Mouse (Mus musculus) liver, adult (tissue): ENCODE data around the gene Trim8.
A peak's percentile ranks its signal among the peaks of the same experiment; 100 is the strongest.

Experiments used
- GATA4 ChIP-seq: IDR thresholded peaks from 2 replicates; pipeline ENCODE4 v1.6.1; 2014; ENCODE audit warnings: mild to moderate bottlenecking, low read length; ENCODE audit not compliant: insufficient replicate concordance

The Trim8 gene

GRCm38 (mm10) chr19:46471324-46472093 is 30.0 kb upstream of the Trim8 start:
- no peak for TF ChIP-seq GATA4

GRCm38 (mm10) chr19:46477432-46477845 is 24.1 kb upstream of the Trim8 start:
- TF ChIP-seq GATA4 = no peak

DNA sequence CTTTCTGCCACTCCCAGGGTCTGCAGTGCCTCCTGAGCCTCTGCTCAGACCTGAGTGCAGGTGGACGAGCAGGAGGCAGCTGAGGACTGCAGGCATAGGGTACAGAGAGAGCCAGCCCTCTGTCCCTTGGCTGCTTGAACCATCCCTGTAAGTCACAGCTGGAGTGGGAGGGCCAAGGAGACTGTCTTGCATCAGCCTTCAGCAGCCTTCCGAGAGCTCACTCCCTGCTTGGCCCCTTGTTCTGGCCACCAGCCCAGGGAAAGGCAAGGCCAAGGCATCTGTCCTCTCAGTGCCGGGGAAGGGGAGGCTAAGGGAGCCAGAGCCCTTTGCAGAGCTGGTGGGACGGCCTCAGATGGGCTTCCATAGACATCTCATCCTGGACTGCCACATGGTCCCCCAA is 23.3 kb upstream of the Trim8 start:
- TF ChIP-seq GATA4 = no peak

DNA sequence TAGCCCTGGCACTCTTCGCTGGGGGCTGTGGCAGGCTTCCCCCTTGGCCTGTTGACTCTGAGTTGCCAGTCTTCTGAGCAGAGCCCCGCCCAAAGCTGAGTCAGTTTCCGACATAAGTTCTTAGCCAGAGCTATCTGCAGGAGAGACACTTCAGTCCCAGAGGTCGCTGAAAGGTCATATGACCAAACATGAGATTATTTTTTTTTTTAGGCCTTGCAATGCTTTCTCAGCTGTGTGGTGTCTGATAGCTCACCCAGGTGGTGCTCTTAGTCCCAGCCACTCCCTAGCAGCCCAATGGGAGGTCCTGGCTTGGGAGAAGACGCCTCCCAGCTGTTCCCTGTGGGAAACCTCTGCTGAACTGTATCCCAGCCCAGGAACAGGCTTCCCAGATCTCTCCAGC is 22.7 kb upstream of the Trim8 start:
- TF ChIP-seq GATA4 = peak; percentile 68; the same call in 1 of the 2 replicates

DNA sequence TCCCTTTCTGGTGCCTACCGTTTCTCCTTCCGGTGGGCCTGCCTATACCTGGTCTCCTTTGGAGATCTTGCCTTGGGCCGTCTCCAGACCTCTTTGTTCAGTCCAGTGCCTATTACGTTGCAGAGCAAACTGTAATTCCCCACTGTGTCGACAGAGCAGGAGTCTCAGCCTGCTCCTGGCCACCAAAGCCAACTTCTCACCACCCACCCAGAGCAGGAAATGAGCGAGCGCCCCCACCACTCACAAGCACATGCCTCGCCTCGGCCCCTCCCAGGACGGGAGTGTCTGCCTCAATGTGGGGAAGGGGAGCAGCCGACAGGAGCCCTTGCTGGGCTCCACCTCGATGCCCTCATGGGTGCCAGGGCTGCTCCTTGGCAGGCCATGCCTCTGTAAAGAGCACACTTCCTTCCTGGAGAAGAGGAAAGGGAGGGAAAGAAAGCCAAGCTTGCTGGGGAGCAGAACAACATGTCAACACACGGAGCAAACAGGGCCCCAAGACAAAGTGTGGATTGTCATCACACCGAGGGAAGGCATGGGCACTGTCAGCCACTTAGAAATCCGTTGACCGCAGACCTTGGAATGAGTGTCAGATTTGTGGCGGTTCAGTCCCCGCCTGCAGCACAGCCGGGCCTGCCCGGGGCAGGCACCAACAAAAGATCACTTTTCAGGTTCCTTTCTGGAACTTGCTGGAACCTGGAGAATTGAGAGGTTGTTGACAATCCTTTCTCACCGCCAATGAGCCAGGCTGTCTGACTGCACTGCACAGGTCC is 22.0 kb upstream of the Trim8 start:
- no peak for TF ChIP-seq GATA4

DNA sequence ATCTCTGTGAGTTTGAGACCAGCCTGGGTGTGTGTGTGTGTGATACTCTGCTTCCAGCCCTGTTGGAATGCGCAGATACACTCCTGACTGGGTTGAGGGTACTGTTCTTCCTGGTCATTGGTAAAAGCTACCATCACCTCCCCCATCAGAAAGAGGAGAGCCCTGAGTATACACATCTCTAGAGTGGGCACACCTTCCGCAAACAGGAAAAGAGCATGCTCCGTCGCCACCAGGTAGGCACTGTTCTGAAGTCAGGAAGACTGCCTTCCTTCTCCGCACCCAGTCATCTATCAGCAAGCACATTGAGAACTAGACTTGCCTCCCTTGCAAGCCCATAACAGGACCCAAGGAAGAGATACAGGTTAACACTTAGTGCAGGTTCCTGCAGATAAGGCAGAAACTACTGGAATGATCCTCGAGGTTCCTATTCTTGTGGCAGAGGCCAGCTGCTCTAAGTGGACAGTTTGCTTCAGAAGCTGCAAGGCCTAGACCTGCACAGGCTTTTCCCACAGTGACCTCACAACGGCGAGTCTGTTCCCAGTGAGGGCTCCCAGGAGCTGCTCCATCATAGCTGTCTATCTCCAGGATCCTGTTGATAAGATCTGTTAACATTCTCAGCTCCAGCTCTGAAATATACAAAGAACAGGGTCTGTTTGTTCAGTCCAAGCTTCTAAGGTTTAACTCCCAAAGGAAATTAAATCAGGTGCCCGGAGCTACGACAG is 20.7 kb upstream of the Trim8 start:
- no peak for TF ChIP-seq GATA4

GRCm38 (mm10) chr19:46481352-46481751 is 20.1 kb upstream of the Trim8 start:
- TF ChIP-seq GATA4 = no peak

DNA sequence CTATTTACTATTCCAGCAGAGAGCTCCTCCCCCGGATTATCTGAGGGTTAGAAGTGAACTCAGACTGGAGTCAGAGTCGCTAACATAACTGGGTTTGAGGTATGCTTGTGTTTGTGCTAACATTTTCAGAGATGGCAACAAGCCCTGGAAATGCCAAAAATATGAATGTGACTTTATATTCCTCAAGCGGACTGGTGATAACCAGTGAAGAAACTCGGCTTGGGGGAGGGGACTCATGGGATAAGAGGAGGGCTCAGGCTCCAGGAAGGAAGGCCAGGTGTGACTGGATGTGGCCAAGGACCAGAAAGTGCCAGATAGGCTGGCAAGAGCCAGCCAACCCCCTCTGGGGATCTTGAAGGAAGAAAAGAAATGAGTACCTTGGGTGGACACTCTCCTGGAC is 19.7 kb upstream of the Trim8 start:
- no peak for TF ChIP-seq GATA4

- no peak for TF ChIP-seq GATA4
These were observed 18.5 kb upstream of the Trim8 start for GRCm38 (mm10) chr19:46482896-46483516.

GRCm38 (mm10) chr19:46483701-46484328 is 17.7 kb upstream of the Trim8 start:
- no peak for TF ChIP-seq GATA4

DNA sequence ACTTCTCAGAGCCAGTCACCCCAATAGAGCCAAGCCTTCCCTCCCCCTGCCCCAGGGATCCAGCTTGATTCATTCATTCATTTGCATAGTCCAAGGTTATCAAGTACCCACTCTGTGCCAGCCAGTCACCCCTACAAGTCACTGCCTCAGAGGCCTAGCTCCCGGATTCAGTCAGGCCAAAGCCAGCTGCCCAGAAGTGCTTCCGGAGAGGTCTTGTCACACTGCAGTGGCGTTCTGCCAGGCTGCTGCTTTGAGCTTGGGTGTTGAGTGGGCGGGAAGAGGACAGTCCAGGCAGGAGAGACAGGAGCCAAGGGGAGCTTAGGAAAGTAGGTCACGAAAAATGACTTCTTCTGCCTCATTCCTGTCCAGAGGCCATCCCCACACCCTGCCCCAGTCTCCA is 17.0 kb upstream of the Trim8 start:
- TF ChIP-seq GATA4 = no peak

GRCm38 (mm10) chr19:46485847-46486246 is 15.7 kb upstream of the Trim8 start:
- no peak for TF ChIP-seq GATA4

DNA sequence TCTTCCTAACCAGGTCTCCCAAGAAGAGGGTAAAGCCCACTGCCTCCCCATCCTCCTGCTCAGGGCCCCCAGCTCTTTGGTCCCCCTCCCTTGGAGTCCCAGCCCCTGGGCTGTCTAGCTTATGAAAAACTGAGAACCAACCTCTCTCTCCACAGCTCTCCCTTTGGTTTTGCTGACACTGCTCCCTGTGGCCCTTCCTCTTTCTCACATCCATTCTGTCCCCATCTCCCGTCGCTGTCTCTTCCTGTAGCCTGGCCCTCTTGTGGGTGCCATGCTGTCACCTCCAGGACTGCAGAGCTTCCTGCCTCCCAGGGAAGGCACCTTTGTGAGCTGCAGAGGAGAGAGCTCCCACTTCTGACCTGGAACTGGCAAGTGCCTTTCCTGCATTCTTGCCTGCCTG is 14.8 kb upstream of the Trim8 start:
- no peak for TF ChIP-seq GATA4

DNA sequence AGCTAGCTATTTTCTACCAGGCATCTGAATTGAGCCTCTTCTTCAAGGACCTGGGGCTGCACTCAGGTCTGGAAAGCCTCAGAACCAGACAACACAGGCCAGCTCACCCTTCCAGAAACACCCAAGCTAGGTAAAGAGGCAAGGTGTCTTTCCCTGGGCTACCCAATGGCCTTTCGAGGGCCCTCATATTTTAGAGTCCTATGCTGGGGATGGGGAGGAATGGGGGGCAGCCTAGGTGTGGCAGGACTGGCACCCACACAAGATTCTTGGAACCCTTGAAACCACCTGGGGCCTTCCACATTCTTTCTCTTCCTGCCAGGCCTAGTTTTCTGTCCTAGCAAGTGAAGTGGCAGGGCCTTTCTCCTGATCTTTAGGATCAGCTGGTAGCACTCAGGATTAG is 12.1 kb upstream of the Trim8 start:
- no peak for TF ChIP-seq GATA4

DNA sequence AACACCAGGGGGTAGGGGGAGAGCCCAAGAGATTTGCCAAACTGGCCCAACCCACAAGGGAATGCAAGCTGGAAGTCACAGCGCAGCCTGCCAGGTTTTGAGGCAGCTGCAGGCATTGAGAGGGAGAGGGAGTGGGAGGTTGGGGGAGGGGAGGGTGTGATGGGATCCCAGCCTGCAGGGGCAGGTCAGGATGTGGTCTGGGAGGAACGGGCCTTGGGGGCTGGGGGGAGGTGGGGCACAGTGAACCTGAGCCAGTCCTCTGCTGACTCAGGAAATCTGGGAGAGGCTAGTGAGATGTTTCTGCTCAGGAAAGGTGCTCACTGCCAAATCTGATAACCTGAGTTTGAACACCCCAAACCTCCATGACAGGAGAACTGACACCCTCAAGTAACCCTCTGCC is 10.9 kb upstream of the Trim8 start:
- TF ChIP-seq GATA4 = no peak
